Mouse (Mus musculus) cortical plate, adult 2 months (tissue): ENCODE measurements around the gene Gm5580.

ENCODE experiments used
- CTCF ChIP-seq: fragments of 200-500 bp; IDR thresholded peaks from 2 replicates; pipeline ENCODE4 v1.5.1; 2011; ENCODE audit warnings: mild to moderate bottlenecking, control low read depth, low read length; ENCODE audit not compliant: insufficient read depth; ENCODE audit errors: extremely low read depth
- POLR2A ChIP-seq: fragments of 200-500 bp; IDR thresholded peaks from 2 replicates; pipeline ENCODE4 v1.6.1; 2011; ENCODE audit warnings: mild to moderate bottlenecking, low read length, control low read depth; ENCODE audit not compliant: insufficient read depth; ENCODE audit errors: extremely low read depth

DNA sequence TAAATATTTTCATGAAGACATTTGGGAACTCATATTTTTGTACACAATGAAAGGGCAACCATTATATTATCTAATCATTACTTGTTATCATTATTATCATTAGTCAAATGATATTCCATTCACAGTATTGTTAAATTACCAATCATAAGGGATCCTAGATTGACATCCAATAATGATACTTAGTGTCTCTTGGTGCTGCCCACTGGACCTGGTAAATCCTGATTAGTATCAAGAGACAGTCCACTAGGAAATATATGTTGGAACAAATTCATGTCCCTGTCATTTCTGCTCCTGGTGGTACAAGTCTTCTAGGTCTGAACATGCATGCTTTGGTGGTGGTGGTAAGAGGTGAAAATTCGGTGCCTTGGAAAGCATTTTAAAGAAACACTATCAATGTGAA, 12.8 kb upstream of the Gm5580 start, which contains the start of gene Olfr213:
- TF ChIP-seq CTCF (no peak), POLR2A (no peak)
